Mouse (Mus musculus) bone marrow, adult 2 months (tissue): ENCODE measurements around the gene Prickle4.

Experiments
- CTCF ChIP-seq: fragments of 200-500 bp; IDR thresholded peaks from 2 replicates; pipeline ENCODE4 v1.5.1; 2011; ENCODE audit warnings: low read length, control low read depth; ENCODE audit not compliant: control insufficient read depth, insufficient read depth
- POLR2A ChIP-seq: fragments of 200-500 bp; IDR thresholded peaks from 2 replicates; pipeline ENCODE4 v1.6.1; 2011; ENCODE audit warnings: low read depth, mild to moderate bottlenecking, control low read depth, low read length, borderline replicate concordance; ENCODE audit not compliant: control insufficient read depth

DNA sequence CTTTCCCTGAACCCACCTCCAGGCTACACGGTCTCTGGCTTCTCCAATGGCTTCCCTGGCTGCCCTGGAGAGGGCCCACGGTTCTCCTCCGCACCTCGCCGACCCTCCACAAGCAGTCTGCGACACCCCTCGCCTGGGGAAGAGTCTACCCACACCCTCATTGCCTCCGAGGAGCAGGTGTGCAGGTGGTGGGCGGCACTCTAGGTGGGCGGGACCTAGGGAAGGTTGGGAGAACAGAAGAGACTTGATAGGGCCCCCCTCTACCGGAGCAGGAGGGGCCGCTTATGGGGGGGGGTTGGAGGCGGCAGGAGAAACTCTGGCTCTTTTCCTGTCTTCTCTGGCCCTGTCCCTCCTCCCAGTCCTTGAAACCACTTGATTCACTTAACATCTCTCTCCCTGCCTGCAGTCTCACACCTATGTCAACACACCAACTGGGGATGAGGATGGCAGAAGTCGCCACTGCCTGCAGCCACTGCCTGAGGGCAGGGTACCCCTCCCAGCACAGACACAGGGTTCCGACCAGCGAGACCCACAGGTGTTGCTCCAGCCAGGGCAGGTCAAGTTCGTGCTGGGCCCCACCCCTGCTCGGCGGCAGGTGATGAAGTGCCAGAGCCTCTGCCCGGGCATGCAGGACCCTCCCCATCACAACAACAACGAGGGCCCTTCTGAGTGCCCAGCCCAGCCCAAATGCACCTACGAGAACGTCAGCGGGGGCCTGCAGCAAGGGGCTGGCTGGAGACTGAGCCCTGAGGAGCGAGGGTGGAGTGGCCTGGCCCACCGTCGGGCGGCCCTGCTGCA lies 8.2 kb upstream of the Prickle4 start:
- TF ChIP-seq CTCF (no peak), POLR2A (no peak)
